Mouse (Mus musculus): ENCODE results near the gene Ppil6.
A peak's percentile ranks its signal among the peaks of the same experiment; 100 is the strongest.

Ppil6 gene

GRCm38 (mm10) chr10:41489708-41490517 is at the start of gene Ppil6, which contains the start of gene Smpd2:
TSS of gene Ppil6 (plus strand) at chr10:41490439.
TSS of gene Smpd2 (minus strand) at chr10:41490369.
- peak; percentile 84 for DNase-seq (ENCODE audit: low read depth, low spot score)

- DNase-seq (ENCODE audit: low read depth, low spot score): no peak
Measured at GRCm38 (mm10) chr10:41448216-41448615, 42.0 kb upstream of the Ppil6 start.

DNA sequence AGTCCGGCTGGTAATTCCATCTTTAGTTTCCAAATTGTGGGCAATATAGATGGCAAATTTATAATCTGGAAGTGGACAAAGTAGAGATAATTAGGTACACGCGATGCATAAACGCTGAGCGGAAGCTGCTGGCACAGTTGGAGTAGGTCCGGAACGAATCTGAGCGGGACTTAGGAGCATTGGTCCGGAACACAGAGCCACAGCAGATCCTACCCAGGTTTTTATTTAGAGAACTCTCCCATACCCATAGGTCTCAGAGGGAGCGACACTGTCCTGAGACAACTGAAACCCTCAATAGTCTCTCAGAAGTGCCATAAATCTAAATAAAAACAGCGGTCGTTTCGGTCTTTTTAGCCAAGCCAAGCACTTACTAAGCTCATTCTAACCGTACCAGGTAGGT is 40.6 kb upstream of the Ppil6 start:
- DNase-seq (ENCODE audit: low read depth, low spot score): no peak

DNA sequence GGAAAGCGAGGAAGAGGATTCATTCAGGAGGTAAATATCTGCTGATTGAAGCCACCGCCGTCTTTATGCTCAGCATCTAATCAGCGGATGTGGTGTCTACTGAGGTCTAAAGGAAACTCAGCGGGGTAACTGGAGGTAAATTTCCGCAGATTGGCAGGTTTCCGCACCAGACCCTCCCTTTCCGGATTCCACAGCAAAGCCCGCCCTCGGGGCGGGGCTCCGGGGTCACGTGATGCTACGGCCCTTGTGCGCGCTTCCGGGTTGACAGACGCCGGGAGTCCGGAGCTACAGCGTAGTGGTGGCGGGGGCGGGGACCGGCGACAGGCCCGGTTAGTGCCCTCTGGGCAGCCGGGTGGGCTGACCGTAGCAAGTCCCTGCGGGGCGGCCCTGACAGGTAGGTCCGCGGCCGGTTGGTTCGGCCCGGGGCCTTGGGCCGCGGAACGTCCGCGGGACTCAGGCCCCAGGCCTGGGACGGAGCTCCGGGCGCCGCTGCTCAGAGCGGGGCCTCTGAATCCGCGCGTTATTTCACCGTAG is 40.0 kb upstream of the Ppil6 start, which contains the start of gene Zbtb24:
Gene Zbtb24, plus strand, starts transcription at position 247 of the 534 bp plus-strand sequence.
- DNase-seq (ENCODE audit: low read depth, low spot score): peak; percentile 88

- no peak for DNase-seq (ENCODE audit: low read depth, low spot score)
Measured at GRCm38 (mm10) chr10:41450780-41451522, 39.3 kb upstream of the Ppil6 start.

- DNase-seq (ENCODE audit: low read depth, low spot score): no peak
Measured at GRCm38 (mm10) chr10:41451656-41452055, 38.6 kb upstream of the Ppil6 start.

GRCm38 (mm10) chr10:41452791-41453190 is 37.4 kb upstream of the Ppil6 start:
- no peak for DNase-seq (ENCODE audit: low read depth, low spot score)

DNA sequence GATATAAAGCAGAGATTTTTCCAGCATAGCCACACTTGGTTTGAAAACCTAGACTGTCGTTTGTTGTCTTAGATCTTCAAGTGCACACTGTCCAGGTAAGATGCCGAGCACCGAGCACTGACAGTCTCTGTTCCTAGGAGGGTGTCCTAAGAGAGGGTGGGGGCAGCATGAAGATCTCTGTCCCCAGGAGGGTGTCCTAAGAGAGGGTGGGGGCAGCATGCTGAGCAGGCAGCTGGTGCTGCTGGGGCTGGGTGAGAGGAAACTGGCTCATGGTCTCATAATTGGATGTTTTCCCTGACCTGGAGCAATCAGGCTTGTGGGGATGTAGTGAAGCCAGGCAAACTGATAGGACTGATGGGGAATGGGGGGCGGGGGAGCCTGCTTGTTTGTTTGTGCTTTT is 30.2 kb upstream of the Ppil6 start:
- DNase-seq (ENCODE audit: low read depth, low spot score): no peak

- no peak for DNase-seq (ENCODE audit: low read depth, low spot score)
Measured at GRCm38 (mm10) chr10:41460501-41460900, 29.7 kb upstream of the Ppil6 start.

GRCm38 (mm10) chr10:41461057-41461722 is 29.0 kb upstream of the Ppil6 start:
- no peak for DNase-seq (ENCODE audit: low read depth, low spot score)

DNA sequence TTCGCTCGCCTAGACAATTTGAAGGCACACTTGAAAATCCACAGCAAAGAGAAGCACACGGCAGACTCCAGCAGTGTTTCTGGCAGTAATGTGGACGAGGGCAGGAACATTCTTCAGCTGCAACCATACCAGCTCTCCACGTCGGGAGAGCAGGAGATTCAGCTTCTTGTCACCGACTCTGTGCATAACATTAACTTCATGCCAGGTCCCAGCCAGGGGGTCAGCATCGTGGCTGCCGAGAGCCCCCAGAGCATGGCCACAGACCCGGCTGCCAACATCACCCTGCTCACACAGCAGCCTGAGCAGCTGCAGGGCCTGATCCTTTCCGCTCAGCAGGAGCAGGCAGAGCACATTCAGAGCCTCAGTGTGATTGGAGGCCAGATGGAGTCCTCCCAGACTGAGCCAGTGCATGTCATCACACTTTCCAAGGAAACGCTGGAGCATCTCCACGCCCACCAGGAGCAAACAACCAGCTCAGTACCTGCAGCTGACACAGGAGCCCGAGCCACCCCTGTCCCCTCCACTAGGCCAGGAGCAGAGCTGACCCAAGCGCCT is 25.8 kb upstream of the Ppil6 start:
- no peak for DNase-seq (ENCODE audit: low read depth, low spot score)

- no peak for DNase-seq (ENCODE audit: low read depth, low spot score)
Measured at GRCm38 (mm10) chr10:41467325-41467724, 22.9 kb upstream of the Ppil6 start.

DNA sequence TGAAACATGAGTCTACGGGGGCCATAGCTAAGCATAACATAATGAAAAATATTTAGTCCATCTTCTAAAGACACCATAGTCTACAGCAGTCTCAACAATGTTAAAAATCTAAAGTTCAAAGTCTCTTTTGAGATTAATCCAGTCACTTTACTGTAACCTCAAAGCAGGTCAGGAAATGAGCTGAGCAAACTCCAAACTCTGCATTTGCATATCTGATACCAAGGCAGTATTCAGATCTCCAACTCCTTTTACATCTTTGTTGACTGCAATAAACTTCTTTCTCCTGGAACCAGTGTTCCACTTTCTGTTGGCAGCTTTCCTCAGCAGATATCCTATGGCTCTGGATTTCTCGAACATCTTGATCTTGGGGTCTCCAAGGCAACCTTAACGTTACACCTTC is 19.5 kb upstream of the Ppil6 start:
- no peak for DNase-seq (ENCODE audit: low read depth, low spot score)

DNA sequence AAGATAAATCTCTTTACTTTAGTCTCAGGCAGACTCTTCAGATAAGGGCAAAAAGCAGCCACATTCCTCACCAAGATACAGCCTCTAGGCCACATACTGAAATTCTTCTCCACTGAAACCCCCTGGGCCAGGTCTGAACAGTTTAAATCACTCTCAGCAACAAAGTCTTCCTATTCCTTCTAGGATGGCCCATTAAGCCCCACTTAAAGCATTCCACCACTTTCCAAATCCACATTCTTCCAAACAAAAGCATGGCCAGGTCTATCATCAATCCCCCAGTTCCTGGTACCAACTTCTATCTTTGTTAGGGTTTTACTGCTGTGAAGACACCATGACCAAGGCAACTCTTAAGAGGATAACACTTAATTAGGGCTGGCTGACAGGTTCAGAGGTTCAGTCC is 17.7 kb upstream of the Ppil6 start:
- no peak for DNase-seq (ENCODE audit: low read depth, low spot score)

DNA sequence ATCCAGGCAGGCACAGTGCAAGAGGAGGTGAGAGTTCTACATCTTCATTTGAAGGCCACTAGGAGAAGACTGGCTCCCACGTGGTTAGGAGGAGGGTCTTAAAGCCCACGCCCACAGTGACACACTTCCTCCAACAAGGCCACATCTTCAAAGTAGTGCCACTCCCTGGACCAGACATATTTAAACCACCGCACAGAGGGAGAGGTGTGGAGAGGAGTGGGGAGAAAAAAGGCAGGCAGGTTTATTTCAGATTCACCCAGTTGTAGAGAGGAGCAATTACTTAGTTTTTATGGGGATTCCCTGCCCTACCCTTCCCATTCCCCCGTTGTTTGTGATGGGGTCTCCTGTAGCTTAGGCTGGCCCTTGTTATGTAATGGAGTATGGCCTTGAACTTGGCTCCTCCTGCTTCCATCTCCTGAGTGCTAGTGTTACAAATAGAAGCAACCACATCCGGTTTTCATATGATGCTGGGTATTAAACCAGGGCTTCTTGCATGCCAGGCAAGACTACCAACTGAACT is 17.2 kb upstream of the Ppil6 start:
- DNase-seq (ENCODE audit: low read depth, low spot score): no peak

DNA sequence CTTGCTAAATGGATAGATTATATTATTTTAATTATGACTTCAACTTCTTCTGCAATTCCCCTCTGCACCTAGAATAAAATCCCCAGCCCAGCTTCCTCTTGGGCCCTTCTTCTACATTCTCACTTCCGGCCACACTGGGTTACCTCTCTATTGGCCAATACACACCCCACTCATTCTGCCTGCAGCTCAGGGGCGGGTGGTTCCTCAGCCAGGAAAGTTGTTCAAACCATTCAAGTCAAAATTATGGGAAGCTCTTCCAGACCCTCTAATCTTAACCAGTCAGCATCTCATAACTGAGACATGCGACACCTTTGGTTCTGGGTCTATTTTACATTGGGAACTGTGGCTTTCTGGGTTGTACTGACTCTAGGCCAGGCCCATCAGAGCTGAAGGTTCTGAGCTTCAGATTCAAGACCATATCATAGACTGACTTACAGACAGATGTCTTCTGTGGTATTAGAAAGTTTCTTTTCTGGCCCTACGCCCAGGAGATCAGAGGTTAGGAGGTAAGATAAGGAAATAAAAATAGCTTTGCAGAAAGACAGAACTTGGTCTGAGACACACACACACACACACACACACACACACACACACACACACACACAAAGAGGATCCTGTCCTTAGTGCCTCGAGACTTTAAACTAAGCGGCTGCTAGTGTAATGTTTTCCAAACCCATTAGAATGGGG is 16.3 kb upstream of the Ppil6 start:
- DNase-seq (ENCODE audit: low read depth, low spot score): no peak

- DNase-seq (ENCODE audit: low read depth, low spot score): no peak
Measured at GRCm38 (mm10) chr10:41474981-41475391, 15.3 kb upstream of the Ppil6 start.

GRCm38 (mm10) chr10:41476171-41477017 is 13.8 kb upstream of the Ppil6 start, which contains the start of gene Mical1:
TSS of gene Mical1 (plus strand) at chr10:41476314.
- DNase-seq (ENCODE audit: low read depth, low spot score): no peak

DNA sequence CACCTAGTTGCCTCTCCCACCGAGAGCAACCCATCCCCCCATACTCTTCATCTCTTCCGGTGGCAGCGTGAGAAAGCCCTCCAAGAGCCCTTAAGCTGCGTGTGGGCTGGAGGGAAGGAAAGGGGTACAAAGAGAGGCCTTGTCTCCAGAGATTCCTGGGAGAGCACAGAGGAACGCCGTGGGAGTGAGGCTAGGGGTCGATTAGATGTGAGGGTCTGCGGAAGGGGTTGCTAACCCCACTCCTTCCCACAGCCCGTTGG is 13.3 kb upstream of the Ppil6 start:
- no peak for DNase-seq (ENCODE audit: low read depth, low spot score)

Measured in retina, adult 2 months (tissue).